Mouse (Mus musculus) heart, postnatal 0 days (tissue): ENCODE data around the gene Mfap2. TPM values are rescaled to one million over a fixed set of nuclear protein-coding genes. Genes with fewer than 3 reads are reported as not detected.

Source experiments
- ATAC-seq: fragments of 200-750 bp; cut with Nextera tagmentation; 2 replicates; pipeline ENCODE4 v1.8.0; 2017; ENCODE audit warnings: low read depth, moderate number of reproducible peaks, moderate library complexity; ENCODE audit not compliant: insufficient read depth
- DNase-seq: peaks from one replicate; pipeline ENCODE4 v3.0.0-alpha.2; 2016; ENCODE audit warnings: low spot score
- H3K27ac ChIP-seq: fragments of 300-500 bp; sonication (generic); 2 replicates; pipeline ENCODE4 v1.5.1; 2014; ENCODE audit warnings: low read depth, mild to moderate bottlenecking
- H3K27me3 ChIP-seq: fragments of 300-500 bp; sonication (generic); 2 replicates; pipeline ENCODE4 v1.6.1; 2014; ENCODE audit warnings: low read length, mixed read lengths; ENCODE audit not compliant: control insufficient read depth, insufficient read depth
- H3K36me3 ChIP-seq: fragments of 300-500 bp; sonication (generic); replicated peaks from 2 replicates; pipeline ENCODE4 v1.6.1; 2014; ENCODE audit warnings: low read length, mixed read lengths; ENCODE audit not compliant: control insufficient read depth, insufficient read depth
- H3K4me1 ChIP-seq: fragments of 300-500 bp; sonication (generic); 2 replicates; pipeline ENCODE4 v1.6.1; 2014; ENCODE audit warnings: antibody characterized with exemption; ENCODE audit not compliant: control insufficient read depth, insufficient read depth
- H3K4me2 ChIP-seq: fragments of 300-500 bp; sonication (generic); 2 replicates; pipeline ENCODE4 v1.6.1; 2014; ENCODE audit warnings: low read depth, mild to moderate bottlenecking, low read length, moderate library complexity
- H3K4me3 ChIP-seq: fragments of 300-500 bp; sonication (generic); 2 replicates; pipeline ENCODE4 v1.5.1; 2014; ENCODE audit warnings: low read depth, low read length
- H3K9ac ChIP-seq: fragments of 300-500 bp; sonication (generic); replicated peaks from 2 replicates; pipeline ENCODE4 v1.6.1; 2014; ENCODE audit warnings: low read depth, low read length, mixed read lengths
- H3K9me3 ChIP-seq: fragments of 300-500 bp; sonication (generic); replicated peaks from 2 replicates; pipeline ENCODE4 v1.6.1; 2016; ENCODE audit warnings: low read length; ENCODE audit not compliant: control insufficient read depth
- CTCF ChIP-seq: IDR thresholded peaks from 2 replicates; pipeline ENCODE4 v1.5.1; 2016; ENCODE audit warnings: antibody characterized with exemption, control low read depth, low read depth
- EP300 ChIP-seq: IDR thresholded peaks from 2 replicates; pipeline ENCODE4 v1.6.1; 2016; ENCODE audit warnings: antibody characterized with exemption, low read depth
- WGBS: fragments of 180-500 bp; shearing (Covaris S2); extraction: QIAGEN DNeasy Blood & Tissue Kit; methylation state at CpG from one replicate; pipeline ENCODE4 v1.1.7; 2014; 5-methylcytosine and 5-hydroxymethylcytosine counted together
- polyA plus RNA-seq: library from polyadenylated mRNA; unstranded; fragments of >200 nt; fragmentation: Nextera tagmentation; extraction: Ambion mirVana; gene quantifications from 2 replicates; pipeline ENCODE4 v1.2.1, GENCODE M21; 2015
- total RNA-seq: library from RNA; depleted of rRNA; stranded (reverse); fragments of >200 nt; gene quantifications from 2 replicates; pipeline ENCODE4 v1.2.3, GENCODE M21; 2014; ENCODE audit warnings: low replicate concordance

Mfap2 gene
- total and polyA plus RNA-seq, 2 experiments from 2014 or later = 45.0 to 114 TPM

DNA sequence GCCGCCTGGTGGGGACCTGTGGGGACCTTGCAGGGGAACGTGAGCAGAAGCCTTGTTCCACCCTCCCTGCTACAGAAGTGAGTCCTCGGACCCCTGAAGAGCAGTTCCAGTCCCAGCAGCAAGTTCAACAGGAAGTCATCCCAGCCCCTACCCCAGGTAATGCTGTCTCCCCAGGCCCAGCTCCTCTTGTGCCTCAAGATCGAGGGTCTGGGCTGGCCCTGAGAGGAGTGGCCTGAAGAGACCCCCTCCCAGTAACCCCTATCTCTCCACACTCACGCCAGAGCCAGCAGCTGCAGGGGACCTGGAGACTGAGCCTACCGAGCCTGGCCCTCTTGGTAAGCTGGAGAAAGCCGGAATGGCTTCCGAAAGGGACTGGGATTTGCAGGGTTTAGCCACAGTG is 3.9 kb downstream of the Mfap2 start:
- H3K4me3 ChIP-seq = no peak overlapping the region
- H3K4me2 ChIP-seq = no peak overlapping the region
- no peaks in the 10 kb centered on the region for H3K27me3 ChIP-seq
- WGBS = 75% methylated on average over 8 of the region's 8 CpGs
- DNase-seq (no peak), ATAC-seq (no peak)
- no peak overlapping the region for H3K27ac ChIP-seq
- H3K4me1 ChIP-seq = no peaks in the 10 kb centered on the region; the same call in 1 of the 2 replicates
- TF ChIP-seq CTCF (no peak), EP300 (no peak)
- H3K9ac ChIP-seq = no peak overlapping the region
- H3K36me3 ChIP-seq = no peaks in the 10 kb centered on the region; the same call in 1 of the 2 replicates
- H3K9me3 ChIP-seq = no peaks in the 10 kb centered on the region

DNA sequence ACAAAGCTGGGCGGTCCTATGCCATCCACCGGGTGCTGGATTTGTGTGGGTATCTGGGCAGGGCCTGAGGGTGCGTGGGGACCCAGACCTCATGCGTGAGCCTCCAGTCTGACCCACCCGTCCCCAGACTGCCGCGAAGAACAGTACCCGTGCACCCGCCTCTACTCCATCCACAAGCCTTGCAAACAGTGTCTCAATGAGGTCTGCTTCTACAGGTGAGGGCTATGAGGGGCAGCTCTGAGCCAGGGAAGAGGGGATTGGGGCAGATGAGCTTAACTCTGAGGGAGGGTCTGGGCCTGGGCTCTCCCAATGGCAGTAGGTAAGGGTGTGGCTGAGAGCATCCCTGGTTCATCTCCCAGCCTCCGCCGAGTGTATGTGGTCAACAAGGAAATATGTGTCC is 4.6 kb downstream of the Mfap2 start:
- no peaks in the 10 kb centered on the region; the same call in 1 of the 2 replicates for H3K36me3 ChIP-seq
- no peak overlapping the region for H3K4me3 ChIP-seq
- H3K4me2 ChIP-seq = no peak overlapping the region
- TF ChIP-seq CTCF = no peak
- TF ChIP-seq EP300 = no peak
- no peaks in the 10 kb centered on the region for H3K27me3 ChIP-seq
- H3K4me1 ChIP-seq = no peaks in the 10 kb centered on the region; the same call in 1 of the 2 replicates
- WGBS = 89% methylated on average over 11 of the region's 11 CpGs
- no peak overlapping the region for H3K9ac ChIP-seq
- DNase-seq (no peak), ATAC-seq (no peak)
- no peak overlapping the region for H3K27ac ChIP-seq
- no peaks in the 10 kb centered on the region for H3K9me3 ChIP-seq

DNA sequence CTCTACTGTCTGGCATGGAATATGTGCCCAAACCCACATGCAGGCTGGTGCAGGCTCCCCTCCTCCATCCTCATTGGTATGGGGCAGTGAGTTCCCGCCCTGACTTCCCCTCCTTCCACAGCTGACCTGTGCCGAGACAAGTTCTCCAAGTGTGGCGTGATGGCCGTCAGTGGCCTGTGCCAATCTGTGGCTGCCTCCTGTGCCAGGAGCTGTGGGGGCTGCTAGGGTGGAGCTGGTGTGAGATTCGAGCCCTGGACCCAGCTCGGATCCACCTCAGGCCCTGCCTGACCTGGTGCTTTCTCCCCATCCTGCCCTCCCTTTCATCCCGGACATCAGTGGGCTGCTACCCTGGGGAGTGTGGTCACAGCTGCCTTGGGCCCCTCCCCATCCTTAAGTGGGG is 5.1 kb downstream of the Mfap2 start:
- DNase-seq (no peak), ATAC-seq (0 out of 2 replicates have a peak, but pooled peaks have one; percentile 19)
- H3K27me3 ChIP-seq = no peaks in the 10 kb centered on the region
- TF ChIP-seq EP300 (no peak), CTCF (no peak)
- peaks cover 4% of the 10 kb centered on the region for H3K4me1 ChIP-seq
- no peak overlapping the region for H3K27ac ChIP-seq
- H3K4me3 ChIP-seq = no peak overlapping the region
- no peak overlapping the region for H3K4me2 ChIP-seq
- H3K9me3 ChIP-seq = no peaks in the 10 kb centered on the region
- no peak overlapping the region for H3K9ac ChIP-seq
- 49% methylated on average over 7 of the region's 7 CpGs for WGBS
- no peaks in the 10 kb centered on the region; the same call in 1 of the 2 replicates for H3K36me3 ChIP-seq

DNA sequence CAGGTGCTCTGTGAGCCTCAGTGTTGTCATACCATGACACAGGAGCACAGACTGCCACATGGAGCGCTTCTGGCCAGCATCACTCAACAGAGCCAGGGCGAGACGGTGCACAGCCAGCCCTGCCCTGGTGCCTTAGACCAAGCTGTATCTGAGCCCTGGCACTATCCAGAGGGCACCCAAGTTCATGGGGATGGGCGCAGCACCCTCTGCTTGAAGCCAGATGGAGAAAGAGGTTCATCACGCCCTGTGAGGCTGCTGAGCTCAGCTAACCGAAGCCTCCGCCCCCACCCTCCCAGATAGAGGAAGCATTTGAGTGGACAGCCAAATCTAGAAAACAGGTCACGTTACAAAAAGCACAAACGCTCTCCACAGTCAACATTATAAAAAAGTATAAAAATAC is 6.1 kb downstream of the Mfap2 start:
- H3K27ac ChIP-seq = no peak overlapping the region; the same call in 1 of the 2 replicates
- DNase-seq (peak; percentile 29), ATAC-seq (peak; percentile 28)
- H3K9ac ChIP-seq = no peak overlapping the region
- H3K36me3 ChIP-seq = no peaks in the 10 kb centered on the region; the same call in 1 of the 2 replicates
- H3K9me3 ChIP-seq = no peaks in the 10 kb centered on the region
- peaks cover 14% of the 10 kb centered on the region for H3K4me1 ChIP-seq
- 35% methylated on average over 9 of the region's 9 CpGs for WGBS
- TF ChIP-seq EP300 = no peak
- TF ChIP-seq CTCF = no peak
- H3K4me2 ChIP-seq = no peak overlapping the region
- H3K27me3 ChIP-seq = no peaks in the 10 kb centered on the region
- H3K4me3 ChIP-seq = no peak overlapping the region

DNA sequence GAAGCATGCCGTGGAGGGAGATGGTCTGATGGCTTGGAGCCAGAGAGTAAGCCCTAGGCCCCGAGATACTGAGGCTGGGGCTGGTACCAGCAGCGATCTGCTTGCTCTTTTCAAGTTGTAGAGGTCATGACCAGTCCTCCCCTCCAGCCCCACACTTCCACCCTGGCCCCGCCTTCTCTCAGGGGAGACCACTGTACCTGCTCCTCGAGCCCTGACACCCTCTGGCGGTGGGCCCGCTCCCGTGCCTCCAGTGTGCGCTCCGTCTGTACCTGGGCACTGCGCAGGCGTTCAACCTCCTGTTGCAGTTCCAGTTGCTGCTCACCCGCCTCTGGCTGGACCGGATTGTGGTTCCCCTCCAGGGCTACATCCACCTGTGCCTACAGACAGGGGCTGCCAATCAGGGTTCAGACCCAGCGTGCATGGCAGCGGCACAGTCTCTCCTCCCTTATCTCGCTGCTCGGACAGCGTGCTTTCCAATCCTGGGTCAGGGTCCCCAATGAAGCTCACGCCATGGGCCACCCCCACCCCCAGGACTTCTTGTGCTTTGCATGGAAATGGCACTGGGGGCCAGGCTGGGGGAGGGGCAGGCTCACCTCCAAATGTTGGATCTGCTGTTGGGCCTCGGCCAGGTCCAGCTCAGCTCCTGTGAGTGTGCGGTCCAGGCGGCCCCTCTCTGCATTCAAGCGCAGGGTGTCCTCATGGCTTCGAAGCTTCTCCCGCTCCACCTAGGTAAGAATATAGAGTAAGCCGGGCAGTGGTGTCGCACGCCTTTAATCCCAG is 7.6 kb downstream of the Mfap2 start:
- no peaks in the 10 kb centered on the region for H3K9me3 ChIP-seq
- H3K27me3 ChIP-seq = no peaks in the 10 kb centered on the region
- DNase-seq = no peak
- WGBS = 79% methylated on average over 29 of the region's 29 CpGs
- no peak overlapping the region for H3K27ac ChIP-seq
- H3K9ac ChIP-seq = no peak overlapping the region
- no peak for TF ChIP-seq EP300
- TF ChIP-seq CTCF = no peak
- H3K4me2 ChIP-seq = no peak overlapping the region
- H3K4me1 ChIP-seq = peaks cover 21% of the 10 kb centered on the region
- no peak overlapping the region for H3K4me3 ChIP-seq
- H3K36me3 ChIP-seq = no peaks in the 10 kb centered on the region; the same call in 1 of the 2 replicates
- ATAC-seq = no peak

DNA sequence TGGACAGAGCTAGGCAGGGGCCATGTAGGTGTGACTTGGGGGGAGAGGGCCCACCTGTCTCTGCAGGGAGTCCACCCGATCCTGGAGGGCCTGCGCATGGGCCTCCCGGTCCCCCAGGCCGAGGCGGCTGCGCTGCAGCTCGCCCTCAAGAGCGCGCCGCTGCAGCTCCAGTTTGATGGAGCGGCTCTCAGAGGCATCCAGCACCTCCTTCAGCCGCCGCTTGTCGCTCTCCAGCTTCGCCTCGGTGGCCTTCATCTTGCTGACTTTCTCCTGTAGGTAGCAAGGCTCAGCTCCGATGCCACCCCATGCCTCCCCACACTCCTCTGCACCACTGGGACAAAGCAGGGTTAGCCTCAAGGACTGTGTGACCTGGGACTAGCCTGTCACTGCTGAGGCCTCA is 10.0 kb downstream of the Mfap2 start:
- Histone ChIP-seq H3K36me3 (no peaks in the 10 kb centered on the region; the same call in 1 of the 2 replicates), H3K4me2 (no peak overlapping the region), H3K9ac (no peak overlapping the region), H3K27ac (peak overlapping the region; percentile 69; the same call in 1 of the 2 replicates), H3K4me1 (peaks cover 27% of the 10 kb centered on the region), H3K4me3 (no peak overlapping the region), H3K27me3 (no peaks in the 10 kb centered on the region), H3K9me3 (no peaks in the 10 kb centered on the region)
- no peak for DNase-seq
- 83% methylated on average over 17 of the region's 17 CpGs for WGBS
- no peak for ATAC-seq
- TF ChIP-seq EP300 = no peak
